Mouse (Mus musculus) heart, embryonic 14.5 days (tissue): ENCODE measurements around the gene Cxcr4. TPM values are rescaled to one million over a fixed set of nuclear protein-coding genes. Genes with fewer than 3 reads are reported as not detected.
"Not testable (repeated sequence)": the region's sequence is repeated elsewhere in the genome, so short reads cannot be mapped to it uniquely, and the experiment has no call there.

Experiments used
- ATAC-seq: fragments of 200-750 bp; cut with Nextera tagmentation; 2 replicates; pipeline ENCODE4 v1.8.0; 2017; ENCODE audit warnings: low read depth, moderate TSS enrichment; ENCODE audit not compliant: insufficient number of reproducible peaks, insufficient read depth, low FRiP score
- H3K27ac ChIP-seq, 2 experiments: fragments of 200-500 bp in 1 of 2; fragments of 300-500 bp in 1 of 2; sonication (generic) in 1 of 2; replicated peaks in 1 of 2; 2 replicates each; pipeline ENCODE4 v1.5.1; 2012 to 2014; ENCODE audit warnings: low read depth in 2 of 2, low read length in 2 of 2, control low read depth in 1 of 2, mild to moderate bottlenecking in 1 of 2, mixed read lengths in 1 of 2; ENCODE audit not compliant: control insufficient read depth in 1 of 2, insufficient read depth in 1 of 2
- H3K27me3 ChIP-seq: fragments of 300-500 bp; sonication (generic); 2 replicates; pipeline ENCODE4 v1.6.1; 2014; ENCODE audit warnings: mild to moderate bottlenecking, low read length, control low read depth; ENCODE audit not compliant: control insufficient read depth, insufficient read depth
- H3K36me3 ChIP-seq: fragments of 300-500 bp; sonication (generic); 2 replicates; pipeline ENCODE4 v1.6.1; 2014; ENCODE audit warnings: mild to moderate bottlenecking, control low read depth, low read length, mixed read lengths; ENCODE audit not compliant: control insufficient read depth, insufficient read depth
- H3K4me1 ChIP-seq, 2 experiments: fragments of 200-500 bp in 1 of 2; fragments of 300-500 bp in 1 of 2; sonication (generic) in 1 of 2; 2 replicates each; pipeline ENCODE4 v1.6.1; 2012 to 2014; ENCODE audit warnings: low read length in 2 of 2, control low read depth in 1 of 2, mixed read lengths in 1 of 2; ENCODE audit not compliant: control insufficient read depth in 2 of 2, insufficient read depth in 2 of 2
- H3K4me2 ChIP-seq: fragments of 300-500 bp; sonication (generic); 2 replicates; pipeline ENCODE4 v1.6.1; 2014; ENCODE audit warnings: mild to moderate bottlenecking, low read length
- H3K4me3 ChIP-seq, 2 experiments: fragments of 200-500 bp in 1 of 2; fragments of 300-500 bp in 1 of 2; sonication (generic) in 1 of 2; 2 replicates each; pipeline ENCODE4 v1.5.1; 2012 to 2014; ENCODE audit warnings: low read length in 2 of 2, mild to moderate bottlenecking in 2 of 2, control low read depth in 1 of 2, low read depth in 1 of 2, moderate library complexity in 1 of 2; ENCODE audit not compliant: control insufficient read depth in 1 of 2, insufficient read depth in 1 of 2
- H3K9ac ChIP-seq: fragments of 300-500 bp; sonication (generic); 2 replicates; pipeline ENCODE4 v1.6.1; 2014; ENCODE audit warnings: mild to moderate bottlenecking, low read length
- H3K9me3 ChIP-seq: fragments of 300-500 bp; sonication (generic); 2 replicates; pipeline ENCODE4 v1.6.1; 2016; ENCODE audit warnings: low read length, control low read depth; ENCODE audit not compliant: control insufficient read depth
- WGBS: fragments of 180-500 bp; shearing (Covaris S2); extraction: QIAGEN DNeasy Blood & Tissue Kit; methylation state at CpG from one replicate; pipeline ENCODE4 v1.1.7; 2014; 5-methylcytosine and 5-hydroxymethylcytosine counted together
- polyA plus RNA-seq: library from polyadenylated mRNA; unstranded; fragments of >200 nt; fragmentation: Nextera tagmentation; extraction: Ambion mirVana; gene quantifications from 2 replicates; pipeline ENCODE4 v1.2.1, GENCODE M21; 2014

Gene Cxcr4
- polyA plus RNA-seq, 1 experiment from 2014 or later: 2.4 TPM

DNA sequence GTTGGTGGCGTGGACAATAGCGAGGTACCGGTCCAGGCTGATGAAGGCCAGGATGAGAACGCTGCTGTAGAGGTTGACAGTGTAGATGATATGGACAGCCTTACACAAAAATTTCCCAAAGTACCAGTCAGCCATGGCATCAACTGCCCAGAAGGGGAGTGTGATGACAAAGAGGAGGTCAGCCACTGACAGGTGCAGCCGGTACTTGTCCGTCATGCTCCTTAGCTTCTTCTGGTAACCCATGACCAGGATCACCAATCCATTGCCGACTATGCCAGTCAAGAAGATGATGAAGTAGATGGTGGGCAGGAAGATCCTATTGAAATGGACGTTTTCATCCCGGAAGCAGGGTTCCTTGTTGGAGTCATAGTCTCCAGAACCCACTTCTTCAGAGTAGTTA lies 2.6 kb downstream of the Cxcr4 start:
- Histone ChIP-seq H3K9me3 (no peaks in the 10 kb centered on the region), H3K27ac (no peak overlapping the region), H3K4me2 (peak overlapping the region; percentile 92), H3K36me3 (no peaks in the 10 kb centered on the region), H3K27me3 (peaks cover 39% of the 10 kb centered on the region), H3K4me3 (no peak overlapping the region; a peak in 1 of 4 replicates), H3K4me1 (peaks cover 6 to 13% of the 10 kb centered on the region in 2 experiments; a peak in 3 of 4 replicates), H3K9ac (no peak overlapping the region)
- no peak for ATAC-seq
- WGBS: 93% methylated on average over 9 of the region's 9 CpGs

DNA sequence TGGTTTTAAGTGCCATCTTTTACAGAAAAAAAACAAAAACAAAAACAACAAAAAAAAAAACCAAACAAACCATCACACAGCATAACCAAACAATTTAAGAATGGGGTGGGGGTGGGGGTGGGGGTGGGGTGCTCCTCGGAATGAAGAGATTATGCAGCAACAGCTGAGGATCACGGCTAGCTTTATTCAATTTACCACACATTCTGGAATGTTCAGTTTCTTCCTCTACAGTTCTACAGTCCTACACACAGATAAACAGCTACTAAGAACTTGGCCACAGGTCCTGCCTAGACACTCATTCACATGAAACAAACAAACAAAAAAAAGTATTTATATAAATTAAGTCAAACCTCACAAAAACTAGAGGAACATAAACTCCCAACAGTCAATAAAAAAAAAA lies 3.8 kb downstream of the Cxcr4 start:
- 67% methylated on average over 2 of the region's 2 CpGs for WGBS
- no peaks in the 10 kb centered on the region for H3K36me3 ChIP-seq

DNA sequence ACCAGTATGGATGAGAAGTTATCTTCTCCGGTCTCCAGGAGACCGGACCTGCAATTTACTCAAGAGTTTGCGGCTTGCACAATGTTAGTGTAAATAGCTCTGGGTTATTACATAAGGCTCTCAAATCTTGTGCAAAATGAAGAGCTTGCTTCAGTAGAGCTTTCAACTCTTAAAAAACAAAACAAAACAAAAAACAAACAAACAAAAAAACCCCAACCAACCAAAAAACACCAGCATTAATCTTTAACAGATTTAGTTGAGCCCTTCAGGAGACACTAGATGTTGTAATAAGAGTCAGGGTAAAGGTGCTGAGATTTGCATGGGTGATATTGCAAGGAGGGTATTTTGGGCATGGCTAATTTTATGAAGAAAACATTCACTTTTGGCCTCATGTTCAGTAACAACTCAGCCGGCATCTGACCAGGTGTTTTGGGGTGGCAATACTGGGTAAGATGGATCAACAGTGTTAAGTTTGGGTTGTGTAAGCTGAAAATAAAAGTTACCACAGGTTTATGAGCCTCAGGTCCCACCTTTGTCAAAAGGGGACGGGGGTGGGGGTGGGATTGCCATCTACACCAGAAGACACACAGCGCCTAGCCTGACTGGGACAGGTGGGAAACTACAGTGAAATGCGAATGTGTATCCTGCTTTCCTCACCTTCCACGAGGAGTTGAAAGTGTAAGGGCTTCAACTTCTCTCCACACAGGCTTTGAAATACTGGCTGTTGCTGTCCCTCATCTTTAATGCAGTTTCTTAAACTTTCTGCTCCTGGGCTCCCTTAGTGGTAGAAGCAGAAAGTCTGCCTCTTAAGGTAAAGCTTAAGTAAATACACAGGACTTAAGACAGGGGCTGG lies 4.9 kb downstream of the Cxcr4 start:
- no peak for ATAC-seq
- H3K9ac ChIP-seq: no peak overlapping the region
- H3K4me3 ChIP-seq: no peak overlapping the region
- H3K9me3 ChIP-seq: no peaks in the 10 kb centered on the region
- no peak overlapping the region for H3K4me2 ChIP-seq
- H3K4me1 ChIP-seq: no peaks in the 10 kb centered on the region
- H3K27ac ChIP-seq: no peak overlapping the region
- peaks cover 24% of the 10 kb centered on the region for H3K27me3 ChIP-seq
- WGBS: 73% methylated on average over 8 of the region's 8 CpGs
- no peaks in the 10 kb centered on the region for H3K36me3 ChIP-seq

More for the DNA sequence above, 3.8 kb downstream of the Cxcr4 start:
- Histone ChIP-seq H3K4me3 (no peak overlapping the region), H3K27me3 (peaks cover 28% of the 10 kb centered on the region), H3K9ac (no peak overlapping the region), H3K4me1 (peaks cover 6% of the 10 kb centered on the region in 2 experiments; a peak in 3 of 4 replicates), H3K4me2 (no peak overlapping the region), H3K9me3 (no peaks in the 10 kb centered on the region), H3K27ac (no peak overlapping the region)
- ATAC-seq: no peak

DNA sequence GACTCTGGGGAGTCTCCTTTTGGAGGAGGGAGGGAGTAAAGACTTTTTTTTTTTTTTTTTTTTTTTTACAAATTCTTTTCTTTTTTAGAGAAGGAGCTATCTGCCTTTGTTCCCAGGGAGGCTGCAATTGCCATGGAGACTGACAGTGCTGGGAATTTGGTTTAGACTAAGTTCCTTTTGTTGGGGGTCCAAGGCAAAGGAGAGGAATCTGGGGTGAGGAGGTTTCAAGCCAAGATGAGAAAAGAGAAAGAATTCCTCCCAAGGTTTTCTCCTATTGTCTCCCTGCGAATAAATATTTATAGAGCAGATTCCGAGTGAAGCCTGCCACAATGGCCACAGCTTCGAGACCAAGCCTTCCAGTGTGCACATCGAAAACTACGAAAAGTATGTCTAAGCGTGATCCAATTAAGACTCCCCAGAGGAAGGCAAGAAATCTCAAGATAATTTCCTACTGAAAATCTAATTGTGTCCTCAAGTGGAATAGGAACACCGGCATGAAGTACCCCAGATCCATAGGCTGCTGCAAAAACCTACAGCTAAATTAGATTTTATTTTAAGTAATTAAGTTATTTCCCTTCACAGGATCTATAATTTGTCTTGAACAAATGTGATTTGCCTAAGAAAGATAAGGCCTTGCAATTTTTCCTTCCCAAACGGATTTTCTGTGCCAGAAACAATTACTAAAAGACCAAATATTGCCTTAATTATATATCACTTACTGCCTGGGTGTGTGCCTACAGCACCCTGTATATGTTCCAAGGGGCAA lies 5.7 kb downstream of the Cxcr4 start:
- H3K27ac ChIP-seq: no peak overlapping the region

DNA sequence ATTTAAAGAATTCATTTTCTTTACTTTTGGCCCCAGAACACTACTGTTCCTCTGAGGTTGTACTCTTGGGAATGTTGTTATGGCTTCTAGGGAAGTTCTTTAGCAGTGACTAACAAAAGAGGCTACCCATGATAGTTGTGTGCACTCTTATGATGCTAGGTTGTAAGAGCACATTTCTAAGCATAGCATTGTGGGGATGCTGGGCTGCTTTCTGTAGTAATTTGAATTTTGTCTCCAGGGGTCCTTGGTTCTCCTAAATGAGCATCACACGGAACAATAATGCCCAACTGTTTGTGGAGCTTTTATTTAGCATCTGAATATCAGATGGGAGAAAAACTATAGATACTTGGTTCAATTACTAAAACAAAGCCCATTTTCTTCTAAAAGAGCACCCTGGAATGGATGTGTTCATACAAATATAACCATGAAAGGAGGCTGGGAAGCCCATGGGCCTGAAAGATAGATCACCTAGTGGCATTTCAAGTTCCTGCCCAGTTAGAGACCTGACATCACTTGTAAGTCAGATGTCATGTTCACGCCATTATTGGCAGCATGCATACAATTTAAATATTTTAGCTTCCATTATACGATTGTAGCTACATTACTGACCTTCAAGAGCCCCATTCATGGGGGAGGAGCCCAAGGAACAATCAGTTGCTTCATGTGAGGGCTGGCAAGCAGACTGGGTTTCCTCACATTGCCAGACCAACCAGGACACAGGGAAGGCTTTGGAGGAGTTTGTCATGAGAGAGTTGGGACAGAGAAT lies 6.5 kb downstream of the Cxcr4 start:
- ATAC-seq: no peak
- H3K27me3 ChIP-seq: peaks cover 13% of the 10 kb centered on the region
- H3K36me3 ChIP-seq: no peaks in the 10 kb centered on the region
- H3K4me1 ChIP-seq: no peaks in the 10 kb centered on the region
- H3K9me3 ChIP-seq: peaks cover 4% of the 10 kb centered on the region
- H3K9ac ChIP-seq: no peak overlapping the region
- WGBS: 70% methylated on average over 3 of the region's 3 CpGs
- H3K4me3 ChIP-seq: no peak overlapping the region
- H3K4me2 ChIP-seq: no peak overlapping the region
- no peak overlapping the region for H3K27ac ChIP-seq

More for the DNA sequence above, 5.7 kb downstream of the Cxcr4 start:
- WGBS: 70% methylated on average over 8 of the region's 8 CpGs
- Histone ChIP-seq H3K27me3 (peaks cover 21% of the 10 kb centered on the region), H3K9ac (no peak overlapping the region), H3K36me3 (no peaks in the 10 kb centered on the region), H3K4me2 (no peak overlapping the region), H3K4me3 (no peak overlapping the region), H3K9me3 (no peaks in the 10 kb centered on the region), H3K4me1 (no peaks in the 10 kb centered on the region)
- no peak for ATAC-seq

DNA sequence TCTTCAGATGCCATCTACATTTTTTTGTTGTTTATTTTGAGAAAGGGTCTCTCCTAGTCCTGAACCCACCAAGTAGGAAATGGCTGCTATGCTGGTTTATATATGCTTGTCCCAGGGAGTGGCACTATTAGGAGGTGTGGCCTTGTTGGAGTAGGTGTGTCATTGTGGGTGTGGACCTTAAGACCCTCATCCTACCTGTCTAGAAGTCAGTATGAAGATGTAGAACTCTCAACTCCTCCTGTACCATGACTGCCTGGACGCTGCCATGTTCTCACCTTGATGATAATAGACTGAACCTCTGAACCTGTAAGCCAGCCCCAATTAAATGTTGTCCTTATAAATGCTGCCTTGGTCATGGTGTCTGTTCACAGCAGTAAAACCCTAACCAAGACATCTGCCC lies 7.4 kb downstream of the Cxcr4 start:
- WGBS: 92% methylated on average over 1 of the region's 1 CpGs
- not testable (repeated sequence) for H3K9me3 ChIP-seq, H3K27me3 ChIP-seq, H3K4me3 ChIP-seq, ATAC-seq, H3K4me1 ChIP-seq, H3K27ac ChIP-seq, H3K4me2 ChIP-seq, H3K9ac ChIP-seq, H3K36me3 ChIP-seq

DNA sequence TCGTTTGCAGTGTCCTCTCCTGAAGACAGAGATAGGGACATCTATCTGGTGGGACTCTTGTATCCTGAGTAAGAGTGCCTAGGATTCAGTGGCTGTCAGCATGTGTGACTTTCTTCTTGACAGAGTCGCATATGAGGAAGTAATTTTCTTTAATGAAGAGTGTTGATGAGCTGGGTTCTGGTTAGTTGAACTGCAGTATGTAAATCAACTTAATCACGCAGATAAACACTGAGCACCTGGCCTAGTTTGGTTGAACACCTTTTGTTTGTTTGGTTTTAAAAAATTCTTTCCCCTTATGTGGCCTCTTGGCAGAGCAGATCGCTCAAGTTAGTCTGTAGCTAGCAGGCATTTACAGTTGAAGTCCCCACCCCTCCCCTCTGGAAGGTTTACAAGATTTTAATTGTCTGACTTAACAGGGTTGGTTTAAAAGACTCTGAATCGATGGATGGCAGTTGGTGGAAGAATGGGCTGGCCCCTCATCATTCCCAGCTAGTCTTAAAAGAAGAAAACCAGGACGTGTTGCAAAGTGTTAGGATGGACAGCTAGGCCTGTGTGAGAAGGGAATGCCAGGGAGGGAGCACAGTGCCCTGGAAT lies 8.7 kb downstream of the Cxcr4 start:
- no peak overlapping the region for H3K27ac ChIP-seq
- H3K4me2 ChIP-seq: no peak overlapping the region
- 51% methylated on average over 6 of the region's 6 CpGs for WGBS
- no peak overlapping the region for H3K9ac ChIP-seq
- no peak overlapping the region for H3K4me3 ChIP-seq
- H3K27me3 ChIP-seq: no peaks in the 10 kb centered on the region
- no peaks in the 10 kb centered on the region; a peak in 1 of 4 replicates for H3K4me1 ChIP-seq
- ATAC-seq: no peak
- H3K9me3 ChIP-seq: peaks cover 4% of the 10 kb centered on the region
- no peaks in the 10 kb centered on the region for H3K36me3 ChIP-seq
